Mouse (Mus musculus) embryo, embryonic 9.5 days (tissue): ENCODE measurements around the gene Cabin1.

ENCODE experiments used
- DNase-seq: peaks from one replicate; pipeline ENCODE4 v3.0.0-alpha.2; 2017; ENCODE audit errors: extremely low spot score

Gene Cabin1

DNA sequence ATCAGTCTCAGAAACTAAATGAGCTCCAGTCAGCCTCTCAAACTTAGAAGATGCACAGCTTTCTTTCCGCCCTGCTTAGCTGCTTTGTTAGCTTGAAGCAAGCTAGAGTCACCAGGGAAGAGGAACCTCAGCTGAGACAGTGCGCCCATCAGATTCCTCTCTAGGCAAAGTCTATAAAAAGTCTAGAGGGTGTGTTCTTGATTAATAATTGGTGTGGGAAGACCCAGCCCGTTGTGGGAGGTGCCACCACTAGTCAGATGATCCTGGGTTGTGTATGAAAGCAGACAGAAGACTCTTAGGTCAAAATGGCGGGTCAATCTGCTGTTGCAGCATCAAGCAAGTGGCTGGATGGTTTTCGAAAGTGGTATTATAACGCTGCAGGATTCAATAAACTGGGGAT is 2.7 kb upstream of the Cabin1 start:
- no peak for DNase-seq

DNA sequence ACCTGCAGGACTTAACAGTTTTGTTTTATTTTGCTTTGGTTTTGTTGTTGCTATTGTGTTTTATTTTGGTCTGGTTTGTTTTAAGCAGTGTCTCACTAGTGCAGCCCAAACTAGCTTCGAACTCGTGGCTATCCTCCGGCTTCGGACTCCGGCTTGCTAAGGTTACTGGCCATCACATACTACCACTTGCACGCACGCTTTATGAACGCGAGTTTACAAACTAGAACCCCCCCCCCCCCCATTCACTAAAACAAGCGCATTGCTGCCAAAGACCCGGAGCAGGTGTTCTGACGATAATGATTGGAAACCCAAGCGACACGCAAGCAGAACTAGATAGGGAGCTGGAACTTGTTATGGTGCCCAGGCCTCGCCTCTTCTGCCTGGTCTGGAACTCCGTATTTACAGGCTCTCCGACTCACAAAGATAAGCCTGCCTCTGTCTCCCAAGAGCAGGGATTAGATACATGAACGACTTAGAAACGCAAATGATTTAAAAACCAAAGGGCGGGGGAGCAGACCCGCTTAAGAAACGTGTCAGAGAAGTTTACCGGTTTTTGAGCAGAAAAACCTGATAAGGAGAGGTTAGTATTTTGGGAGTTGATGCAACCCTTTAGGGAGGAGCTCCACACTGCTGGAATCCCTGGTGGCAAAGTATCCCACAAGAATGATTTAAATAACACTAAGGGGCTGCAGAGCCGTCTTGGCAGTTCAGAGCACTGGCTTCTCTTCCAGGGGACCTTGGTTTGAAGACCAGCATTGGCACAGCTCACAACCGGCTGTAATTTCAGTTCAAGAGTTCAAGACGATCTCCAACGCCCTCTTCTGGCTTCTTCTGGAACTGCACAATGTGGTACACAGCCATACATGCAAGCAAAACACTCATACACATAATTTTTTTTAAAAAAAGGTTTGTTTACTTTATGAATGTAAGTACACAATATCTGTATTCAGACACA is 655 bp upstream of the Cabin1 start:
- peak; percentile 83 for DNase-seq

DNA sequence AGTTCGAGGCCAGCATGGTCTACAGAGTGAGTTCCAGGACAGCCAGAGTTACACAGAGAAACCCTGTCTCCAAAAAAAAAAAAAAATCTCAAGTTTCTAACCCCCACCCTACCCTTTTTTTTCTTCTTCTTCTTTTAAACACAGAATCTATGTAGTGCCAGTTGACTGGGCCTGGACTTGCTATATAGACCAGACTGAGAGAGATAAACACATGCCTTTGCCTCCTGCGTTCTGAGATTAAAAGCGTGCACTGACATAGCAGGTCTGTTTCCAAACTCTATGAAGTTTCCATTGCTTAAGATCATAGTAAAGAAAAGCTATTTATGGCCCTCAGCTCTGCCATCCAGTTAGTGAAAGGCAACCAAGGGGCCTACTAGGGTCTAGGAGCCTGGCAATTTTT is 1.7 kb downstream of the Cabin1 start:
- DNase-seq: no peak

DNA sequence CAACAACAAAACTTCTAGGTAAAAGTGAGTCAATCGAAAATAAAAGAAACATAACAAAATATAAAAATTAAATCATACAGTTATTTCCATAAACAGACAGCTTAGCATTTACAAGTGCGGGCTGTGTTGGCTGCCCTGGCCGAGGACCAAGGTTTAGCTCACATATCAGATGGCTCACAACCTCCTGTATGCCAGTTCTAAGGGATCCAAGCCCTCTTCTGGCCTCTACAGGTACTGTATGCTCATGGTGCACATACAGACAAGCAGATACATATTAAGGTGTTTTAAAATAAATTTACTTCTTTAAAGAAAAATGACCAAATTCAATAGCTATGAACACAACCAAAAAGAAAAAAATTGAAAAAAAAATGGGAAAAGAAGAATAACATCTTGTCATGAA is 3.8 kb downstream of the Cabin1 start:
- no peak for DNase-seq

DNA sequence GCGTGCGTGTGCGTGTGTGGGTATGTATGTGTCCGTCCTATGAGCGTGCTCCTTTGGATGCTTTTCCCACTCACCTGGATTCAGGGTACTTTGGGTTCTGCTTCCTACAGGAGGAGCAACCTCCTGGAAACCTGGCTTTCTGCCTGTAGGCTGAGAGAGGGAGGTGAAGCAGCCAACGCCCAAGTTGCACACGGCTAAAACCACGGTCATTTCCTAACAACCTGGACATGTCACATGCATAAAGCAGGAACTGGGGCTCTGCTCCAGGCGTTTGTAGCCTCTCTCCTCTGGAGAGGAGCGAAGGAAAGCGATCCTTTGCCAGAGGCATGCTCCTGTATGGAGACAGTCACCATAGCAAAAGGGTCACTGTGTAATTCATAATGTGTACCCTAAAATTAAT is 7.4 kb downstream of the Cabin1 start:
- DNase-seq: no peak

DNA sequence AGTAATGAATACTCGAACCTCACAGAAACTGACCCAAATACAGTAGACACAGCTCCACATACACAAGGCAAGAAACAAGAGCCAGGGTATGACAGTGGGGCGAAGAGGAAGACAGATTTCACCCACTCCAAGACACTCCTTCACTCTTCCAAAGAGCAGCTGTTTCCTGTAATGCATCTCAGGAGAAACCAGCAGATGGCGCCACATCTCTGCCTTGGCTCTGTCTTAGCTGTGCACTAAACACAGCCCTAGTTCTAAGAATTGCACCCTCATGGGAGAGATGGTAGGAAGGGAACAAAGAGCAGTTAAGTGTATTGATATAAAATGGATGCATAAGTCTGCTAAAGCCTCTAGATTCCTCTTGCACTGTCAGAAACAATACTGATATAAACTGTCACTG is 20.1 kb downstream of the Cabin1 start:
- peak; percentile 63 for DNase-seq

DNA sequence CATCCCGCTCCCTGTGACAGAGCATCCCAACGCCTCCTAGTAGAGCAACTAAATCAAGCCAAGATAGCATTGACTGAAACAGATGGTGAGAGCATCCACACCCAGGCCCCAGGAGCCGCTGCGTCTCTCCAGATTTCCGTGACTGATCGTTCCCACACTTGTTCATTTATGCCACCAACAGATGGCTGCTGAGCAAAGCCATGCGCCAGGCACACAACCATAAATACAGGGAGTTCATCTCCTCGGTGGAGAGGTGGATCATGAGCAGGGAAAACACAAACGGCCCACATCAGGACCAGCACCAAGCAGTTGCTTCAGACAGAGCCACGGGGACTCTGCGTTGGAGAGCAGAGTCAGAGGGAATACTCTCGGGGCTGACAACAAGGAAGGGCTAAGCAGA is 20.8 kb downstream of the Cabin1 start:
- no peak for DNase-seq

DNA sequence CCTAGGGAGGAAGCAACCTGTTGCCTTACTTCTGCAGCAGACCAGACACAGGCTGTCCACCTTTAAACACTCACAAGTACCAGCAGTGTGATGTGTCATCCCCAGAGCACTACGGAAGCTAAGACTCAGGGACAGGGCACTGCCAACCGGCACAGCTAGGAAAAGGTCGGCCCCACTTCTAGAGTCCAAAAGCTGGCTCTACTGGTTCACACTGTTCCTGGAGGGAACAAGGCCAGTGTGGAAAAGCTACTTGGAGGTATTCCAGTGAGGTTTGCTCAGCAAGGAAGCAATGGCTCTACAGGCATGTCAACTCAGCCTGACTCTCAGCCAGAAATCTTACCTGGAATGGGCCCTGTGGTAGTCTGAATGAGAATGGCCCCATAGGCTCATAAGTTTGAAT is 23.3 kb downstream of the Cabin1 start:
- no peak for DNase-seq

DNA sequence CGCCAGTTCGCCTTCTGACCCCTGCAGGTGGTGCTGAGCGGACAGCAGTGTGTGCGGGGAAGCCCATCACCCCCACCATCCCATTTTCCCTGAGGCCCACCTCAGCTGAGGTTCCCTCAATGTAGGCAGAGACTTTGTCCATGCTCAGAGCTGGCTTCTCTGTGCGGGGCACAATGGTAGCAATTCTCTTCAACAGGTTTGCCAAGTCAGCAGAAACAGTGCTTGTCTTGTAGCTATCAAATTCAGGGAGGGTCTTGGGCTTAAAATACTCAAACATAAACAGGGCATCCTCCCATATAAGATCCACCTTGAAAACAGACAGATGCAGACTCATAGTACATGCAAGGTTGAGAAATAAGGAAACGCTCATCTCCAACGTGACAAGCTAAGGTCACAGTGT is 38.7 kb downstream of the Cabin1 start:
- no peak for DNase-seq

DNA sequence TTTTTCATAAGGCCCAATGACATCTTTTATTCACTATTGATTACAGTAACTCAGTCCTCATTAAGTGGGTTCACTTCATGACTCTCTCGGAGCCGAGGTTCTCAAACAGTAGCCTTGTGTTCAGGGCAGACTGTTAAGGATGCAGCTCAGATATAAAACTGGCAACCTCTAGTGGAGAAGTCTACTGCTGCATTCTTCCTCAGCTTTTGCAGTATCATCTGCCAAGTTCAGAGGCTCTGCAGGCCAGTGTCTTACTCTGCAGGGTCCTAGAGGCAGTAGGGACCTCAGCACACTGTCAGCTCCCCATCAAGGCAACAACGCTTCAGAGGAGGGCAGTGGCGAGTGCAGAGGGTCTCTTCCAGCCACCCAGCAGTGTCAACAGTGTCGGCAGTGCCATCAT is 43.9 kb downstream of the Cabin1 start:
- no peak for DNase-seq

DNA sequence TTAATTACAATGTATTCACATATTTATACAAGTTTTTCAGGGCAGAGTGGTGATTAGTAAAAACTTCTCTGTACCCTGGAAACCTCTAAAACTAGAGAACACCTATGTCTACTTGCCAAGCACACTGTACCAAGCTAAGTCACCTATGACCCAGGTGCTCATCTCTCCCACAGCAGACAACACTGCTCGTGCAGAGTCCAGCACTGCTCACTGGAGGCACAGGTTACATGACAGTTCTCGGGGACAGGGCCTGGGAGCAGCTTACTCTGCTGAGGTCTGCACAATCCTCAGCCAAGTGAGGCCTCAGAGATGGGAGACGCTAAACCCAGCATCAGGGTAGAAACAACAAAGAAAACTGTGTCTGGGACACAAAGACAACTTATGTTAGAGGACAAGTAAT is 49.3 kb downstream of the Cabin1 start:
- no peak for DNase-seq

DNA sequence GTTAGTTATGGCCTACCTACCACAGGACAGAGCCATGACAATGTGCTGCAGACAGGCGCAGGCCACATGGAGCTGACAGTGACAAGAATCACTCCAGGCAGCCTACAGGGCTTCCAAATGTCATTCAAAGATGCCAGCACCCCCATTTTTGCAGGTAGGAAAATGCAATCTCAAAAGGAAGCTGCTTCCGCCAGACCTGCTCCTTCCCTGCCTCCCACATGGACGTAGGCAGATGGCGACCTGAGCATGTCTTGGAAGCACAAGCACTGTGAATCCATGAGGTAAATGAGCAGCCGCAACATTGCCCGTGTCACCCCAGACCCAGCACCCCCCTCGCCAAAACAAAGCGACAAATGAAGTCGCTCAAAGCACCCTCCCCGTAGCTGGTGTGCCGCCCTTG is 51.1 kb downstream of the Cabin1 start:
- no peak for DNase-seq

DNA sequence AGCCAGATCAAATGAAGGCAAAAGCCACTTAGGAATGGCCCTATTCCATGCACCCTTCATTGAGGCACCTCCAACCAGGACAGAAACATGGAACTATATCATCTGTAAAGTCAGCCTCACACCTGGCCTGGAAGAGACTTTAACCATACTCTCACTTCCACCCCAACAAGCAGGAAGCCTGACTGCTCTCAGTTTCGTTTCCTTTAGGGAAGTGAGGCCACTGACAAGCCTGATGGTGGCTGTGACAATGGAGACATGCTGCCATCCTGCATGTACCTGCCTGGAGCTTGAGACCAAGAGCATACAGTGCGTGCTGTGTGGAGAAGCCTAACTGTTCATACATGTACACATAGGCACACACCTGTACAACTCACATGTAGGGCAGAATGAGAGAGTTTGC is 53.9 kb downstream of the Cabin1 start:
- no peak for DNase-seq

DNA sequence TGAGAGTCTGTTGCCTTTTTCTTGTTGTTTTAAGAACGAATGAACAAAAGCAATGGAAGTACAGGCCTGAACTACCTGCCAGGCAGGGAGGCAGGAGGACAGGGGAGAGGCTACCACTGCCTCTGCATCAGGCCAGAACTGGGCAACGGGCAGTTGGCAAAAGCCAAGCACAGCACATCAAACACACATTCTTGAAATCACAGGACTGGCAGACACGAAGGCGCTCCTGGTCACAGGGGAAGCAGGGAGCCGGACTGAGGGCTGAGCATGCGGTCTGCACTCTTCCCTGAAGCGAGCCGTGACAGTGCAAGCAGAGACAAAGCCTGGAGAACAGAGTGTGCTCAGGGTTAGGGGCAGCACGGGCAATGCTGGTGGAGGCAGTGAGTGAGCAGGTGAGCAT is 54.9 kb downstream of the Cabin1 start:
- DNase-seq: no peak

DNA sequence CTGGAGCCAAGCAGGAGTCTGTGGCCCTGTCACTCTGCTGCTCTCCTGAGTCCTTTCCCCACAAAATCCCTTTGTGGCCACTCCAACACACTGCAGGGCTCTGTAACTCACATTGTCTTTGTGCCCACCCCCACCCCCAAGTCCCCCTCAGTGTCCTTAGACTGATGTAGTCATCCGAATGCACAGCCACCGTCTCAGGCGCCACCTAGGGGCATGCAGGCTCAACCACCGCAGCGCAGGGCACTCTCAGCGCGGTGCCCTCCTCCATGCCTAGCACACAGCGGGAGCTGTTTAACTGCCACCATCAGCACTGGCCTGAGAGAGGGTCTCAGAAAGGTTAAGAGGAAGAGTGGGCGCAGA is 55.5 kb downstream of the Cabin1 start:
- peak; percentile 13 for DNase-seq

DNA sequence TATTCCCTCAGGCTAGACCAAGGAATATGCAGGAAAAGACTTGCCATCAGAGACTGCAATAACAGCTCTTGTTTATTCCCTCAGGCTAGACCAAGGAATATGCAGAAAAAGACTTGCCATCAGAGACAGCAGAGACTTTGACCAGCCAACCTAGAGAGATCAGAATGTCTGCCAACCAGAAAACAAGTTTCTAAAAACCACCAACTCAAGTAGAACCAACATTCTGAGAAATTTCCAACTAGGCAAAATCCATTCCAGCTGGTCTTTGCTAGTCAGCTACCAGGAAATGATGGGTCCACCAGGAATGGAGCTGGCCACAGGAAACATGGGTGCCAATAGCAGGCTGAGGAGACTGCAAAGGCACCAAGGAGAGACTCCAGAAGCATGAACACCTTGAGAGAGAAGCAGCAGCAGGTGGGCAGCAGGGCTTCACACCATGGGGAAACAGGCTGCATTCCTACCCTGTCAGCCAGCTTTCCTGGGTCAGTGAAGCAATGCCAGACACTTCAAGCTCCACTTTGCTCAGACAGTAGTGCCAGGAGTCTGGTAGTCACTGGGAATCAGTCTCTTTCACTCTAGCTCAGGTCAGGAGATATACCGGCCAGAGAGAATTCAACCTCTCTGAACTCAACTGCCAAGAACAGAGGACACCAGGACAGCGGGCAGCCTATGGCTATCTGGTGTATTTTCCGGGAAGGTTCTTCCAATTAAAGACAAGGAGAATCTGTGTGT is 56.1 kb downstream of the Cabin1 start:
- no peak for DNase-seq

DNA sequence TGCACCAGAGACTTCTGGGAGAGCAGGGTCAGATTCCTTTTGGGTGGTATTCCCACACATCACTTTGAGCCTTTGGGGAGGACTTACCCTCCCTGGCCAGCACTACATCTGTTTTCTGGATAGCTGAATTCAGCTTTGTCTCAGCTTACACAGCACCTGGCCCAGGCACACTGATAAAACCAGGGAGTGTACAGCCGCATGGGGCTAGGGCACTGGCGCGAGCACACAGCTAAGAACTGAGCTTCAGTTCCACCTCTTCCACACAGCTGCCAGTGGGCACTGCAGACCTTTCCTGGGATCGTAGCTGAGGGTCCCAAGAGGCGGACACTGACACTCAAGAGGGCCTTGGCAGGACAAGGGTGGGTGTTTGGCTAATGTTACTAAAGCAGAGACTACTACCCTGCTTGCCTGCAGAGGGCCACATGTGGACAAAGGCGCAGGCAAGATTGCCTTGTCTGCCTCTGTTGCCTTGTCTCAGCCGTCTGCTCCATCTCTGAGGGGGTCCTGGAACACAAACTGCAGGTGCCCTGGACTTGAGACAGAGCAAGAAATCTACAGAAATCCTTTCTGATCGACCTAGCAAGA is 57.4 kb downstream of the Cabin1 start:
- DNase-seq: no peak

DNA sequence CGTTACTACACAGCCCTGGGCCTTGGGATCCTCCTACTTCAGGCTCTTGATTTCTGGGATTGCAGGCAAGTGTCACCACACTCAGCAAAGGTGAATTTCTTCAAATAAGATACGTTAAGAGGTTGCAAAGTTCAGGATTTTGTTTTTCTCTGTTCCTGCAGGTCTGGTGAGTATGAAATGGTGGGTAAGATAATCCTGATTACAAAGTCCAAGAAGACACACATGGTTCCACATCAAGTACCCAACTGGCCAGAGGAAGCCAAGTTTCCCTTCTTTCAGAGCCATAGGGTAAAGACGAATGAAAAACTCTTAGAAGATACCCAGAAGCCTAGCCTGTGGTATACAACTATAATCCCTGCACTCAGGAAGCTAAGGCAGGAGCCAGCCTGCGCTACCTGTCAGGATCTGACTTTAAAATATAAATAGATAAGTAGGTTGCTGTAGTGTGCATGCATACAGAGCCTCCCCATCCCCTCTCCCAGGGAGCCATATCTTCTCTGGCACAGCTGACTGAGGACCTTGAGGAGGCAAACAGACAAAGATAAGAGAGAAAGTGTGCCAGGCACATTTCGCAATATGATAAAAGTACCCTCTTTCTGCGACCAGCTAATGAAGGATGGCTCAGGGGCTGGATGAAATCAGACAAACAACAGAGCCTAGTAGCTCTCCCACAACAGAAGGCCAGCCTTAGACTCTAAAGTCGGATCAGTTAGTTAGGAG is 58.3 kb downstream of the Cabin1 start:
- no peak for DNase-seq

DNA sequence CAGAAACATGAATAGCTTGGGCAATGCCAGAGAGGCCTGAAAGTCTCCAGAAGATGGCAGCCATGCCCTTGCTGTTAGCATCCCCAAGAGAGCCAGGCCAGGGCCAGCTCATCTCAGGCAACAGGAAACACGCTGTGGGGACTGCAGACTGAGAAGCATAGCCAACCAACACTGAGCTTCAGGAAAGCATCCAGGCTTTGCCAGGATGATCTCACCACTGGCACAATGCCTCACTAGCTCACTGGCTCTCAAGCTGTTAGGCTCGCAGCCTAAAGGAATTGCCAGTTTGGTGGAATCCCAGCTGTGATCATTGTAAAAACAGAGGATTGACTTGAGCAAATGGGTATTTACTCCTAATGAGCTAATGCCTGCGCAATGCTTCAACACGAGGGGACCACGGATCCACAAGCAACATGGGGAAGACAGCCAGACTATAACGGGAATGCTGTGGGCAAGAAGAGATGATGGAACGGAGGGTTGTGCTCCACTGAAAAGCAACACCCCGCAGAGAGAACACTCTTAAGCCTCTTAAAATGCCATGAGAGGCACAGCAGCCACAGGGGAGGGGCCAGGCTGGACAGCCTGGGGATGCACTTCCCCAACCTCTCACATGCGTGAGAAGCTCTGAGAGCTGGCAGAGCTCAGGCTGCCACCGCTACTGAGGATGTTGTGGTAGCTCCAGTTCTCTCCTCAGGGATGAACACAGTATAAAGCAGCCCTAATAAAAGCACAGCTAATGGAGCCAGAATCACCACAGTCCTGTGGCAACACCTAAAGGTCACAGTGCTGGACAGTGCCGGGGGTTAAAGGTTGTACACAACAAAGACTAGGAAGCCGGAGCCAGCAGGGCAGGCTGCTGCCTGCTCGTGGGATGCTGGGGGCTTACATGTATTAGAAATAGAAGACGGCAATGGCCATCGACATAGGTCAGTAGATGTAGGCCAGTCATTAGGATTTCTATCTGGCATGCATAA is 59.6 kb downstream of the Cabin1 start:
- no peak for DNase-seq

DNA sequence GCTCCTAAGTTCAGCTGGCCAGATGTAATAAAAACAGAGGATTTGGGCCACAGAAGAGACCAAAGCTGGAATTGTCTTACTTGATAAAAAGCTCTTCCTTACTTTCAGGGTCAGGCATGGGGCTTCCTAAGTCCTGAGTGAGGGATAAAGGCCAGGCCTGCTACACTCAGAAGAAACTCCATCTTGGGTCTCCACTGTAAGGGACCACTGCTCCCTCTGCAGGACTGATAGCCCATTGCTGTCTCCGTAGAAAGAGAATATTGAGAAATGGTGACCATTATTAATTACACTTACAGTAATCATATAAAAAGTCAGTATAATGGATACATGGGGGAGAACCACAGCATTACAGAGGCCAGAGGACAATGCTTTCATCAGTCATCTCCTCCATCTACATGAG is 60.6 kb downstream of the Cabin1 start:
- DNase-seq: no peak

DNA sequence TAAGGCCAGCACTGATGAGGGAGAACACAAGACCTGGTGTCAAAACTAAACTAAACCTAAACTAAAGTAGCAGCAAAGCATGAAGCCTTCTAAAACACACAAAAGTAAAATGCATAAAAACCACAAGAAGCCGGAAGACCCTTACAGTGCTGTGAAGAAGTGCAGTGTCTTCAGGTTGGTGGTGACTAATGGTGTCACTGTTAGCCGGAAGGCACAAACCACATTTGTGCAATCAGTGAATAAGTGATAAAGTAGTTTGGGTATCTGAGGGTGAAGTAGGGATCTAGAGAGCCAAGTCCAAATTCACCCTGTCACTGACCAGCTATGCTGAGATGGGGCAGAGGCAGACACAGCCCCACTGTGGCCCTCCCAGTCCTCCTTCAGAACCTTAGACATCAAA is 61.6 kb downstream of the Cabin1 start:
- DNase-seq: no peak
